Mouse (Mus musculus): Measurements from ENCODE around the gene Aarsd1.
"Not testable (repeated sequence)": the region's sequence is repeated elsewhere in the genome, so short reads cannot be mapped to it uniquely, and the experiment has no call there.

Gene Aarsd1

DNA sequence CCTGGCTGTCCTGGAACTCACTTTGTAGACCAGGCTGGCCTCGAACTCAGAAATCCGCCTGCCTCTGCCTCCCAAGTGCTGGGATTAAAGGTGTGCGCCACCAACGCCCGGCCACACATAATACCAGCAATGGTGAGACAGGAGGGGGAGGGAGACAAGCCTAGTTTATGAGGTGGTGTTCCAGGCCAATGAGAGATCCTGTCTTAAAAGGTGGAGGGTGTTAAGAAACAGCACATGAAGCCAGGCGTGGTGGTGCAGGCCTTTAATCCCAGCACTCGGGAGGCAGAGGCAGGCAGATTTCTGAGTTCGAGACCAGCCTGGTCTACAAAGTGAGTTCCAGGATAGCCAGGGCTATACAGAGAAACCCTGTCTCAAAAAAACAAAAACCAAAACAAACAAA is 39.2 kb downstream of the Aarsd1 start:
- not testable (repeated sequence) for DNase-seq (ENCODE audit: low spot score in 2 of 2)

DNA sequence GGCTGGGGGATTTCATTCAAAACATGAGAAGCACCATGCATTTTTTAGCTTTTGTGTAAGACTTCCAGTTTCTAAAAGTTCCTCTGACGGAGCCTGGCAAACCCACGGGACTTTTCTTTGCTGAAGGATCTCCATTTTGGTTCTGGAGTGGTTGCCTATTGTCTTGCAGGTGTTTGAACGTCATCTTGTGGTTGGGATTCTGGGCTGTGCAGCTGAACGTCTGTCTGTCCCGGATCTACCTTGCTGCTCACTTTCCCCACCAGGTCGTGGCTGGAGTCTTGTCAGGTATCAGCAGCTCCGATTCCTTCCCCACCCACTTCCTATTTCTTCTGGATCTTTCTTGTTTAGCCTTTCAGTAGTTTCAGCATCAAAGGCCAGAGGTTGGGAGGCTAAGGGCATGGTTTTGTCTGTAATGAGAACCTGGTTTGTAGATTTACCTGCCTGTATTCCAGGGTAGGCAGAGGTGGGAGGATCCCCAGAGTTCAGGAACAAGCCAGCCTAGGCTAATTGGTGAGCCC is 42.9 kb downstream of the Aarsd1 start:
- no peak for DNase-seq (ENCODE audit: low spot score in 2 of 2)

DNA sequence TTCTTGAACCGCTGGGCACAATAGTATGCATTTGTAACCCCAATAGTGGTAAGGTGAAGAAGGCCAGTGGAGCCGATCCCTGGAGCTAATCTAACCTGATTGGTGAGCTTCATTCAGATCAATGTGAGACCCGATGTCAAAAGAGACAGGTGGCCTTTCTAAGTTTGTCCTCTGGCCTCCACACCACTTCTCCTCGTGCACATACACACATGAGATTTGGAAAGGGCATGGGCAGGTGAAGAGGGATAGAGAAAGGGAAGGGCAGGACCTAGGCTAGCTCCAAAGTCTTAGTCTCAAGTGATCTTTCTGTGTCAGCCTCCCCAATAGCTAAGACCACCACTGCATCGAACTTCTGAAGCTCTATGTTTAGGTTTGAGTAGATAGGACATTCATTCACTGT is 47.3 kb downstream of the Aarsd1 start:
- DNase-seq (ENCODE audit: low spot score in 2 of 2), result no peak

DNA sequence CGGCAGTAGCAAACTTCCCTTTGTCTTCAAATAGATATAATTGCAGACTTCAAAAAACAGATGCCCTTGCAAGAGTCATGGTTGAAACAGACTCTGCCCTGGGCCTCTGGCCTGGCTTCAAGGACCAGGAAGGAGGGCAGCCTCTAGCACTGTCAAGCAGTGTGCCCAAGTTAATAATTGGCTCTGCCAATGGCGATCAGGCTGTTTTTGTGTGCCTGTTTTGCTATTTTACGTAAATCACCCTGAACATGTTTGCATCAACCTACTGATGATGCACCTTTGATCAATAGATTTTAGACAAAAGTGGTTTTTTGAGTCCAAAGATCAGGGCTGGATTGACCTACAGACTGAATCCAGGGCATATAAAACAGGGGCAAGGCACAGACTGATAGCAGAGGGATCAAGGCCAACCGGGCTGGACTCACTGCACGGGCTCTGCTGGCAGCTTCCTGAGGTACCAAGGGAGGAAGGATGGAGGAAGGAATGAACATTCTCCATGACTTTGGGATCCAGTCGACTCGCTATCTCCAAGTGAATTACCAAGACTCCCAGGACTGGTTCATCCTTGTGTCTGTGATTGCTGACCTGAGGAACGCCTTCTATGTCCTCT is 50.0 kb downstream of the Aarsd1 start, which contains the start of gene G6pc:
G6pc (plus strand) TSS at position 236 of the 610 bp plus-strand sequence.
- DNase-seq (ENCODE audit: low spot score in 2 of 2), result no peak

DNA sequence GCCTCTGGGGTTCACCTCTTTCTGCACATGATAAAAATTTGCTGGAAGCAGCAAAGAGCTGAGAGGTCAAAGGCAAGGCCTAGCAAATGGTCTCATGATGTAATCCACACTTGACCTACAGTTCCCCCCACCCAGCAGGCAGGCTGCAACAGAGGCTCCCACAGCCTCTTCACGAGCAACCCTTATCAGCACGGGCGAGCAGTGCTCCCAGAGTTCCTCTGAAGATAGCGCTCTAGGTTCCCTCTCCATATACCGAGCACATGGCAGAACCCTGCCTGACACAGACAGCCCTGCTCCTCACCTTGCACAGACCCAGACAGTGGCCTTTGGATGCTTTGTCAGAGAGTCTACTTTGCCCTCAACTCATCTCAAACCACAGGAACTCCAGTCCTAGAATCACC is 52.9 kb downstream of the Aarsd1 start:
- DNase-seq (ENCODE audit: low spot score in 2 of 2), result no peak

DNA sequence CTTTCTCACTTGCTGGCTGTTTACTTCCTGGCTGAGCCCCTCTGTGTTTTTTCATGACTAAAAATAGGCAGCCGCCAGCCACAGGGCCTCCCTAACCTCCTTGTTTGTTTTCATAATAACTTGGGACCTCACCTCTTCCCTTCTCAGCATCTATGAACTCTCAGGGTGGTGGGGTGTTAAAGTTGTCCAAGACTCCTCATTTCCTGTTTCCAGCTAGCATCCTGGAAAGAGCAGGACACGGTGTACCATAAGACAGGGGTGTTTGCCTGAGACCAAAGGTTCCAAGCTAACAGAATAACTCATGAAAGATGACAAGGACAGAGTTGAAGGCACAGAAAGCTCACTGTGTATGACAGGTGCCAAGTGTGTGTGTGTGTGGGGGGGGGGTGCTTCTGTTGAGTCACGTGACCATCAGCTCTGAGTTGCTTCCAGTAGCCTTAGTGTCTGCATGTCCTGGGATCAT is 56.7 kb downstream of the Aarsd1 start:
- DNase-seq (ENCODE audit: low spot score in 2 of 2), result no peak

DNA sequence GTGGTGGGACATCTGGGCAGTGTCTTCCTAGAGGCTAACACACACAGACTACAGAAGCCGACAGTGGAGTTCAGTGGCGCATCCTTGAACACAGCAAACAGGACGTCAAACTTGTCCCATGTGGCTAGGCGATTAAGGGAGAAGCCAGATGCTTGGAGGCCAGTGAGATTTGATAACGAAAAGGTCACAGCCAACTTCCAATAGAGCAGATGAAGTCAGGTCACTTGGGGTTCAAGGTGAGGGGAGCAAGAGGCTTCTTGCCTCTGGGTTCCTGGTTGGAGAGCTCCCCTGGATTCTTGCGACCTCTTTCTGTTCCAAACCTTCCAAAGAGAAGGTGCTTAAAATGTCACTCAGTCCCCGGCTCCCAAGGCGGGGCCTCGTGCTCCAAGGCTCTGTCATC is 57.6 kb downstream of the Aarsd1 start:
- DNase-seq (ENCODE audit: low spot score in 2 of 2), result no peak

DNA sequence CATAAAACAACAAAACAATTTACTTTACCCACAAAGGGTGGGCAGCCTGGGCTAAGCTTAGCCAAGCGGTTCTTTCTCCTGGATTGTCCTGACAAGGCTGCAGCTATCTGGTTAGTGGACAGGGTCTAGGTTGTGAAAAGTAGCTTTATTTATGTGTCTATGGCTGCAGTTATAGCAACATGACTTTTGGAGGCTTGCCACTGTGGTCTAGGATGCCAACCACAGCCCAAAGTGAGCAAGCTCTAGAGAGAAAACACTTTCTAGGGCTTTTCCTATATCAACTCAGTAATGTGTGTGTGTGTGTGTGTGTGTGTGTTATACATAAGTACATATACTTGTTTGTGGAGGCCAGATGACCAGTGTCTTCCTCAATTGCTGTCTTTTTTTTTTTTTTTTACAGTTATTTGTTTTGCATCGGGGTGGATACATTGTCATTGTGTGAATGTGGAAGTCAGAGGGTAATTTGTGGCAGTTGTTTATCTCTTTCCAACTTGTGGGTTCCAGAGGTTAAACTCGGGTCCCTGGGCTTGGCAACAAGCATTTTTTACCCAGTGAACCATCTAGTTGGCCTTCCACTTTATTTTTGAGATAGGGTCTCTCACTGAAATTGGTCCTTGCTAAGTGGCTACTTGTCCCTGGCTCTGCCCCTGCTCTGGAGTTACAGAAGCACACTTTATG is 59.8 kb downstream of the Aarsd1 start:
- no peak for DNase-seq (ENCODE audit: low spot score in 2 of 2)
